Mouse (Mus musculus) intestine, postnatal 0 days (tissue): Measurements from ENCODE around the gene Prr29. TPM values are rescaled to one million over a fixed set of nuclear protein-coding genes. Genes with fewer than 3 reads are reported as not detected.

Experiments
- ATAC-seq: fragments of 200-750 bp; cut with Nextera tagmentation; 2 replicates; pipeline ENCODE4 v1.8.0; 2017; ENCODE audit warnings: mild to moderate bottlenecking, moderate TSS enrichment, moderate library complexity
- H3K27ac ChIP-seq: fragments of 300-500 bp; sonication (generic); 2 replicates; pipeline ENCODE4 v1.5.1; 2014; ENCODE audit warnings: mild to moderate bottlenecking, low read depth, low read length, moderate library complexity
- H3K27me3 ChIP-seq: fragments of 300-500 bp; sonication (generic); replicated peaks from 2 replicates; pipeline ENCODE4 v1.6.1; 2014; ENCODE audit warnings: low read length, mixed read lengths; ENCODE audit not compliant: control insufficient read depth, insufficient read depth
- H3K36me3 ChIP-seq: fragments of 300-500 bp; sonication (generic); 2 replicates; pipeline ENCODE4 v1.6.1; 2014; ENCODE audit warnings: mild to moderate bottlenecking, moderate library complexity; ENCODE audit not compliant: control insufficient read depth, insufficient read depth
- H3K4me1 ChIP-seq: fragments of 300-500 bp; sonication (generic); replicated peaks from 2 replicates; pipeline ENCODE4 v1.6.1; 2014; ENCODE audit warnings: antibody characterized with exemption, low read length, mixed read lengths; ENCODE audit not compliant: control insufficient read depth, insufficient read depth
- H3K4me2 ChIP-seq: fragments of 300-500 bp; sonication (generic); replicated peaks from 2 replicates; pipeline ENCODE4 v1.6.1; 2014; ENCODE audit warnings: low read depth, mild to moderate bottlenecking, moderate library complexity
- H3K4me3 ChIP-seq: fragments of 300-500 bp; sonication (generic); 2 replicates; pipeline ENCODE4 v1.5.1; 2014; ENCODE audit warnings: low read depth, low read length
- H3K9ac ChIP-seq: fragments of 300-500 bp; sonication (generic); 2 replicates; pipeline ENCODE4 v1.6.1; 2014; ENCODE audit warnings: mild to moderate bottlenecking, low read depth, low read length
- H3K9me3 ChIP-seq: fragments of 300-500 bp; sonication (generic); 2 replicates; pipeline ENCODE4 v1.6.1; 2016; ENCODE audit warnings: mixed run types; ENCODE audit not compliant: control insufficient read depth
- CTCF ChIP-seq: sonication (generic); IDR thresholded peaks from 2 replicates; pipeline ENCODE4 v1.5.1; 2016; ENCODE audit warnings: low read depth, mild to moderate bottlenecking, control low read depth, antibody characterized with exemption, moderate library complexity
- WGBS: fragments of 180-500 bp; shearing (Covaris S2); extraction: QIAGEN DNeasy Blood & Tissue Kit; methylation state at CpG from one replicate; pipeline ENCODE4 v1.1.7; 2014; 5-methylcytosine and 5-hydroxymethylcytosine counted together
- polyA plus RNA-seq: library from polyadenylated mRNA; unstranded; fragments of >200 nt; fragmentation: Nextera tagmentation; extraction: Ambion mirVana; gene quantifications from 2 replicates; pipeline ENCODE4 v1.2.1, GENCODE M21; 2015

Gene Prr29
- polyA plus RNA-seq, 1 experiment from 2014 or later = 0.52 TPM

DNA sequence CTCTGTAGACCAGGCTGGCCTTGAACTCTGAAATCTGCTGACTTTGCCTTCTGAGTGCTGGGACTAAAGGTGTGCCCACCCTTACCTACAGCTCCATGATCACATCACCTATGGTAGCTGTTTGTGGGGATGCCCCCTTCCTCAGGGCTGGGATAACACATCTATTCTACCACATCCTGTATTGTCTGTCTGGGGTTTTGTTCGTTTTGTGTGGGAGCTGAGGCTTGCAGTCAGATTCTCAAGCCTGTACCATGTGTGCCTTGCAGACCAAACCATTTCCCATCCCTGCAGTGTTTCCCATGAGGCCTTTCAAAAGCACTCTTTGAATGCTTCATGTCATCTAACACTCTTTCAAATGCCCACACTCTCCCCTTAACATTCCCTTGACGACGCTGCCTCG, 13.3 kb upstream of the Prr29 start:
- H3K4me1 ChIP-seq = no peaks in the 10 kb centered on the region
- H3K27ac ChIP-seq = no peak overlapping the region
- ATAC-seq = no peak
- H3K9me3 ChIP-seq = no peaks in the 10 kb centered on the region
- no peak overlapping the region for H3K4me2 ChIP-seq
- no peak overlapping the region for H3K9ac ChIP-seq
- no peaks in the 10 kb centered on the region for H3K27me3 ChIP-seq
- TF ChIP-seq CTCF = no peak
- H3K36me3 ChIP-seq = no peaks in the 10 kb centered on the region
- no peak overlapping the region for H3K4me3 ChIP-seq
- 81% methylated on average over 4 of the region's 4 CpGs for WGBS

DNA sequence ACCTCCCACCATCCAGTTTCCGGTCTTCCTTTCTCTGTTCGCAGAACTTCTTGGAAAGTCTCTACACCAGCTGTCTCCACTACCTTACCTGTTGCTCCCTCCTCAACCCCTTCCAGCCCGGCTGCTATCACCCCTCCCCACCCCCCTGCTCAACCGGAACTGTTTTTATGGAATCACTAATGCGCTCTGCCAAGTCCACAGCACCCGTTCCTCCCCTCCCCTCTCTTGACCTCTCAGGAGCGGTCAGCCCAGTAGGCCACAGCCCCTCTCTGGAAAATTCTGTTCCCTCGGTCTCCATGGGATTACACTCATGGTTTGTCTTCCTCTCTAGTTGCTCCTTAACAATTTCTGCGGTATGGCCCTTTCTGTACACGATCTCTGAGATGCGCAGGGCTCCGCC, 12.1 kb upstream of the Prr29 start, which contains the start of gene Scn4a:
Gene Scn4a, minus strand, starts transcription at position 101 of the 400 bp plus-strand sequence.
- TF ChIP-seq CTCF = no peak
- Histone ChIP-seq H3K36me3 (no peaks in the 10 kb centered on the region), H3K27ac (no peak within 1 kb of the TSS), H3K9ac (no peak within 1 kb of the TSS), H3K4me3 (no peak within 1 kb of the TSS), H3K4me1 (no peaks in the 10 kb centered on the region), H3K4me2 (no peak within 1 kb of the TSS), H3K27me3 (no peaks in the 10 kb centered on the region), H3K9me3 (no peaks in the 10 kb centered on the region)
- 81% methylated on average over 12 of the region's 12 CpGs for WGBS
- no peak for ATAC-seq

DNA sequence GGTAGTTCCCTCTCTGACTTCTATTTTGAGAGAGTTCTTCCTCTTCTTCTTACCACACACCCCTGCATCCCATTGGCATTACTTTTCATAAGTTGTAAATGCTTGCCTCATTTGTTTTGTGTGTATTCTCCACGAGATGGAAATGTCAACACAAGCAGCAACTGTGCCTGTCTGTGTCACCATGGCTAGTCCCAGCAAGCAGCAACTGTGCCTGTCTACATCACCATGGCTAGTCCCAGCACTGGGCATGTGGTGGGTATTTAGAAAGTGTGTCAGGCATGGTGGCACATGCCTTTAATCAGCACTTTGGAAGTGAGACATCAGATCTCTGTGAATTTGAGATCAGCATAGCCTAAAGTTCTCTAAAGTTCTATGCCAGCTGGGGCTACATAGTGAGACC, 11.1 kb upstream of the Prr29 start:
- 38% methylated on average over 1 of the region's 1 CpGs for WGBS
- Histone ChIP-seq H3K9me3 (no peaks in the 10 kb centered on the region), H3K4me2 (no peak overlapping the region), H3K4me1 (no peaks in the 10 kb centered on the region), H3K27me3 (no peaks in the 10 kb centered on the region), H3K4me3 (no peak overlapping the region), H3K36me3 (no peaks in the 10 kb centered on the region), H3K9ac (no peak overlapping the region), H3K27ac (no peak overlapping the region)
- no peak for ATAC-seq
- TF ChIP-seq CTCF = no peak

DNA sequence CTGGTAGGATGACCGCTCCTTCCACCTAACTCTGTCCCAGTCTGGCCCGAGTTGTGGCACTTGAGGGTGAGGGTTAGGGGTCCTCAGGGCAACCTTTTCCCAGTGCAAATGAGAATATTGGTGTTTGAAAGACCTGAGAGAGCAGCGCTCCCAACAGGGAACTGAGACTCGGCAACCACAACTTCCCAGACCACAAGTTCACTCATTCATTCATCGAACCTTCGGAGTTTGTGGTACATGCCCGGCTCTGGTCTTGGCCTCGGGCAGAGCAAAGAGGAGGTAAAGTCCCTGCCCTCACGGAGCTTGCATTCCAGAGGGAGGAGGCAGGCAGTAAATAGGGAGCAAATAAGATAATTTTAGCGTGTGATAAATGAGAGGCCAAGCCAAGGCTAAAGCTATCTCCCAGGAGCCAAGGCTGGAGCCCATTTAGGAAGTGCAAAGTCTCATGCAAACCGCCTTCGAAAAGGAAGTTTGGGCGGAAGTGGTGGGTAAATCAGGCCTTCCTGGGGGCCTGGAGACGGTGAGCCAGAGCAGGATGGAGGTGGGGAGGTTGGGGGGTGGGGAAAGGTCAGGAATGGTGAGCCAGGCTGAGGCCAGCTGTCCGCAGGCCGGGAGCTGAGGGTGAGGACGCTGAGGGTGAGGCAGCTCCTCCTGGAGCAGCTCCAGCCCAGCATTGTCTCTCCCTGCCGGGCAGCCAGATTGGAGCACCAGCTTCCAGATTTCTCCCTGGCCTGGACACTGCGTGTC, 9.7 kb upstream of the Prr29 start:
- 46% methylated on average over 19 of the region's 19 CpGs for WGBS
- Histone ChIP-seq H3K9me3 (no peaks in the 10 kb centered on the region), H3K4me2 (no peak overlapping the region), H3K4me3 (no peak overlapping the region), H3K9ac (no peak overlapping the region), H3K27me3 (no peaks in the 10 kb centered on the region), H3K27ac (no peak overlapping the region), H3K36me3 (no peaks in the 10 kb centered on the region), H3K4me1 (no peaks in the 10 kb centered on the region)
- no peak for TF ChIP-seq CTCF
- ATAC-seq = no peak

GRCm38 (mm10) chr11:106359350-106359749, 5.9 kb upstream of the Prr29 start:
- Histone ChIP-seq H3K36me3 (no peaks in the 10 kb centered on the region), H3K27me3 (no peaks in the 10 kb centered on the region), H3K4me2 (no peak overlapping the region), H3K27ac (no peak overlapping the region), H3K4me1 (no peaks in the 10 kb centered on the region), H3K9ac (no peak overlapping the region), H3K4me3 (no peak overlapping the region), H3K9me3 (no peaks in the 10 kb centered on the region)
- ATAC-seq = no peak
- peak; percentile 53 for TF ChIP-seq CTCF
- WGBS = 36% methylated on average over 5 of the region's 5 CpGs

DNA sequence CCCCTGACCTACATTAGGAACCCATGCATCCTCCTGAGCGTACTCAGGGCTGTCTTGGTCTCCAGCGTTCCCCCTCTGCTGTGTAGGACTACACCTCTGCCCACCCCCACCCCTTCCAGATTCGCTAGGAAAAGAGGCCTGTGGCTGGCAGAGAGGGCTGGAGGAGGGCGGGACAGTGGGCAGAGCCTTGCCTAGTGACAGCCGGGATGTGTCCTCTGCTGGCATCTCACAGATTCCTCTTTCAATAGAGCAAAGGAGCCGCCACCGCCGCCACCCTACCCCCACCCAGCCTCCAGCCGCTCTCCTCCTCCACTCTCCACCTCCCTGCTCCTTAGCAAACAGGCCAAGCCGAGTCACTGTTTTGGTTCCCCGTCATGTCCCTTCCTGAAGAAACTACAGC, 560 bp upstream of the Prr29 start:
- H3K36me3 ChIP-seq = no peaks in the 10 kb centered on the region
- 0 out of 2 replicates have a peak overlapping the region, but pooled peaks have one; percentile 6 for H3K4me2 ChIP-seq

More for the DNA sequence above, 560 bp upstream of the Prr29 start:
- H3K4me3 ChIP-seq = no peak overlapping the region
- H3K9me3 ChIP-seq = no peaks in the 10 kb centered on the region
- H3K4me1 ChIP-seq = no peaks in the 10 kb centered on the region
- no peak overlapping the region for H3K27ac ChIP-seq
- H3K9ac ChIP-seq = no peak overlapping the region
- ATAC-seq = no peak
- TF ChIP-seq CTCF = no peak
- WGBS = 14% methylated on average over 11 of the region's 11 CpGs
- no peaks in the 10 kb centered on the region for H3K27me3 ChIP-seq
